8 mouse cellular contexts compared by ENCODE assay signal in genomic region chr7:101906287-101906681, GRCm38 (mm10). TPM values are rescaled to one million over a fixed set of nuclear protein-coding genes. Genes with fewer than 3 reads are reported as not detected.
A peak's percentile ranks its signal among the peaks of the same experiment; 100 is the strongest.
DNase-seq lines count a peak whose midpoint lies in the region; ATAC-seq and TF ChIP-seq lines count a peak whose summit lies in the region.

Gene Tomt, minus strand, starts transcription at chr7:101906359.

- peak within 1 kb of the TSS; percentile 90 for H3K9ac ChIP-seq in liver, embryonic 12.5 days

- no peak for TF ChIP-seq POLR2A in testis, adult 2 months (IDR thresholded peaks at IDR 0.05; ENCODE audit: control insufficient read depth, low read depth, low read length)

- 7% methylated on average over 11 of the region's 11 CpGs for WGBS in liver, embryonic 12.5 days (ENCODE audit: insufficient replicate concordance)

- H3K9me3 ChIP-seq in erythroblast, embryonic 14.5 days (ENCODE audit: control insufficient read depth, low read length), result peaks cover 2% of the 10 kb centered on the region; the same call in 1 of the 2 replicates
- H3K9me3 ChIP-seq in liver, embryonic 12.5 days (replicated peaks), result no peaks in the 10 kb centered on the region

- no peak for ATAC-seq in erythroblast, adult 5-6 weeks (replicated peaks; ENCODE audit: low FRiP score, poor library complexity, severe bottlenecking)
- no peak for ATAC-seq in liver, embryonic 12.5 days

- H3K4me2 ChIP-seq in liver, embryonic 12.5 days, result peak within 1 kb of the TSS; percentile 79

- peak within 1 kb of the TSS; percentile 93 for H3K4me3 ChIP-seq in erythroblast, embryonic 14.5 days (replicated peaks)
- H3K4me3 ChIP-seq in testis, adult 2 months (ENCODE audit: control insufficient read depth, low read depth, low read length), result peak within 1 kb of the TSS; percentile 100
- peak within 1 kb of the TSS; percentile 84 for H3K4me3 ChIP-seq in liver, embryonic 12.5 days

- H3K27ac ChIP-seq in testis, adult 2 months (ENCODE audit: control insufficient read depth, insufficient read depth, low read depth, low read length), result peak within 1 kb of the TSS; percentile 98
- H3K27ac ChIP-seq in liver, embryonic 12.5 days, result peak within 1 kb of the TSS; percentile 93

- H3K4me1 ChIP-seq in erythroblast, embryonic 14.5 days (ENCODE audit: control insufficient read depth), result peaks cover 42% of the 10 kb centered on the region
- H3K4me1 ChIP-seq in testis, adult 2 months (ENCODE audit: control insufficient read depth, insufficient read depth, low read length), result no peaks in the 10 kb centered on the region
- peaks cover 36% of the 10 kb centered on the region for H3K4me1 ChIP-seq in liver, embryonic 12.5 days

- no peak for TF ChIP-seq CTCF in testis, adult 2 months (IDR thresholded peaks at IDR 0.05; ENCODE audit: control insufficient read depth, insufficient read depth, insufficient replicate concordance, low read depth, low read length)

- DNase-seq in testis, postnatal 14 days (ENCODE audit: low spot score), result no peak
- DNase-seq in retina, postnatal 1 day, result no peak
- no peak for DNase-seq in right cerebral cortex, adult 18-20 months
- no peak for DNase-seq in frontal cortex, postnatal 36 days (ENCODE audit: low spot score in 2 of 2)

- no peaks in the 10 kb centered on the region for H3K27me3 ChIP-seq in erythroblast, embryonic 14.5 days (ENCODE audit: control insufficient read depth)
- H3K27me3 ChIP-seq in testis, adult 2 months (ENCODE audit: control insufficient read depth, insufficient read depth, low read length), result no peaks in the 10 kb centered on the region
- no peaks in the 10 kb centered on the region for H3K27me3 ChIP-seq in liver, embryonic 12.5 days (replicated peaks)

- H3K36me3 ChIP-seq in erythroblast, embryonic 14.5 days (ENCODE audit: control insufficient read depth), result peaks cover 53% of the 10 kb centered on the region
- no peaks in the 10 kb centered on the region for H3K36me3 ChIP-seq in testis, adult 2 months (ENCODE audit: control insufficient read depth, insufficient read depth, low read length)
- H3K36me3 ChIP-seq in liver, embryonic 12.5 days, result peaks cover 39% of the 10 kb centered on the region

RNA-seq across cellular contexts. Expression of gene Tomt, which starts in this region (rescaled TPM):
- polyA plus RNA-seq in erythroblast, embryonic 14.5 days (2012), result not detected in 2 replicates
- total RNA-seq in erythroblast, adult 5-6 weeks (2015; ENCODE audit: low replicate concordance), result not detected in 2 replicates
- total RNA-seq in erythroblast, adult 5-6 weeks (2017; ENCODE audit: low replicate concordance), result 0.56 TPM in 1 of 2 replicates, not detected in the other
- polyA plus RNA-seq in testis, adult 2 months (2012; rRNA removed), result 1.4 and 2.0 TPM in 2 replicates
- 0.14 and 0.30 TPM in 2 replicates for polyA plus RNA-seq in liver, embryonic 12.5 days (2016; fragmentation: Nextera tagmentation; extraction: Ambion mirVana)
